Mouse (Mus musculus) heart, embryonic 15.5 days (tissue): Measurements from ENCODE around the gene Chchd6. TPM values are rescaled to one million over a fixed set of nuclear protein-coding genes. Genes with fewer than 3 reads are reported as not detected.

ENCODE experiments used
- ATAC-seq: fragments of 200-750 bp; cut with Nextera tagmentation; replicated peaks from 2 replicates; pipeline ENCODE4 v1.8.0; 2017; ENCODE audit warnings: low read depth, moderate TSS enrichment; ENCODE audit not compliant: insufficient number of reproducible peaks, insufficient read depth, low FRiP score
- H3K27ac ChIP-seq: fragments of 300-500 bp; sonication (generic); 2 replicates; pipeline ENCODE4 v1.5.1; 2015; ENCODE audit warnings: mild to moderate bottlenecking, inconsistent platforms
- H3K27me3 ChIP-seq: fragments of 300-500 bp; sonication (generic); 2 replicates; pipeline ENCODE4 v1.6.1; 2015; ENCODE audit warnings: inconsistent platforms
- H3K36me3 ChIP-seq: fragments of 300-500 bp; sonication (generic); 2 replicates; pipeline ENCODE4 v1.6.1; 2015; ENCODE audit warnings: mild to moderate bottlenecking, inconsistent platforms
- H3K4me1 ChIP-seq: fragments of 300-500 bp; sonication (generic); replicated peaks from 2 replicates; pipeline ENCODE4 v1.6.1; 2015; ENCODE audit warnings: inconsistent platforms
- H3K4me2 ChIP-seq: fragments of 300-500 bp; sonication (generic); 2 replicates; pipeline ENCODE4 v1.6.1; 2015; ENCODE audit warnings: inconsistent platforms, mild to moderate bottlenecking, moderate library complexity
- H3K4me3 ChIP-seq: fragments of 300-500 bp; sonication (generic); 2 replicates; pipeline ENCODE4 v1.5.1; 2015; ENCODE audit warnings: mild to moderate bottlenecking, inconsistent platforms
- H3K9ac ChIP-seq: fragments of 300-500 bp; sonication (generic); 2 replicates; pipeline ENCODE4 v1.6.1; 2015; ENCODE audit warnings: mild to moderate bottlenecking, inconsistent platforms
- H3K9me3 ChIP-seq: fragments of 300-500 bp; sonication (generic); replicated peaks from 2 replicates; pipeline ENCODE4 v1.6.1; 2016; ENCODE audit warnings: inconsistent platforms
- WGBS: fragments of 180-500 bp; shearing (Covaris S2); methylation state at CpG from one replicate; pipeline ENCODE4 v1.1.7; 2015; ENCODE audit warnings: mixed read lengths; 5-methylcytosine and 5-hydroxymethylcytosine counted together
- polyA plus RNA-seq: library from polyadenylated mRNA; unstranded; fragments of >200 nt; fragmentation: Nextera tagmentation; extraction: Ambion mirVana; gene quantifications from 2 replicates; pipeline ENCODE4 v1.2.1, GENCODE M21; 2015

Chchd6 gene
- polyA plus RNA-seq, 1 experiment from 2014 or later, result 43.7 TPM

DNA sequence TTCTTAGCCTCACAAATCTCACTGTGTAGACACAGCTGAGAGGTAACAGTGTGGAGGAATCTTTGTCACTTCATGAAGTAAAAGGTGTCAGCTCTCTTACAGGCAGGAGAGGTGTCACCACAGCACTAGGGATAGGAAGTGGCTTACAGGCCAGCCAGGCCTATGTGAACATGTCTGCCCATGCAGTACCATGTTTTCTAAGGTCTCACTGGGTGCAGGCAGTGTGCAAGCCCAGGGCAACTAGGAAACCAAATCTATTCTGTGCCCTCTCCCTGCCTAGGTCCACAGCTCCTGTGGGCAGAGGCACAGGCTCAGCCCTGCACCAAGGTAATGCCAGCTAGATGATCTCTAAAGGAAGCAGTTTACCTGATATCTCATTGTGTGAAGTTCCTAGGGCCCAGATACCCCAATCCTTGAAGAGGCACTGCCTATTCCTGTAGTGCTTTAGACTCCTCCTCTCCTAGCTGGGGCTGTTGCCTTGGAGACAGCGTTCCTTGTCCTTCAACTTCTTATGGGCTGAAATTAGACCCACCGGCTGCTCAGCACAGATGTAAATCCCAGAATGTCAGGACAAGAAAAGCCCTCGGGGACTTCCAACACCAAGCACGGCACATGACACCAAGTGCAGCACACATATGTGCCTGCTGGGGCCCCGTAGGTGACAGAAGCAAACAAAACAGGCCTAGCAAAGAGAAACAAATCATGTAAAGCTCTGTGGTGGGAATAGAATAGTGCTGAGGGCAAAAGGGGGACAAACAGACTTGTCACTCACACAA is 10.6 kb downstream of the Chchd6 start:
- no peaks in the 10 kb centered on the region for H3K9me3 ChIP-seq
- H3K9ac ChIP-seq, result no peak overlapping the region
- H3K27ac ChIP-seq, result peak overlapping the region; percentile 15; the same call in 1 of the 2 replicates
- H3K27me3 ChIP-seq, result no peaks in the 10 kb centered on the region
- no peak overlapping the region for H3K4me2 ChIP-seq
- no peaks in the 10 kb centered on the region for H3K36me3 ChIP-seq
- peak; percentile 53; the same call in 1 of the 2 replicates for ATAC-seq
- peaks cover 16% of the 10 kb centered on the region for H3K4me1 ChIP-seq
- WGBS, result 37% methylated on average over 5 of the region's 5 CpGs
- H3K4me3 ChIP-seq, result no peak overlapping the region

DNA sequence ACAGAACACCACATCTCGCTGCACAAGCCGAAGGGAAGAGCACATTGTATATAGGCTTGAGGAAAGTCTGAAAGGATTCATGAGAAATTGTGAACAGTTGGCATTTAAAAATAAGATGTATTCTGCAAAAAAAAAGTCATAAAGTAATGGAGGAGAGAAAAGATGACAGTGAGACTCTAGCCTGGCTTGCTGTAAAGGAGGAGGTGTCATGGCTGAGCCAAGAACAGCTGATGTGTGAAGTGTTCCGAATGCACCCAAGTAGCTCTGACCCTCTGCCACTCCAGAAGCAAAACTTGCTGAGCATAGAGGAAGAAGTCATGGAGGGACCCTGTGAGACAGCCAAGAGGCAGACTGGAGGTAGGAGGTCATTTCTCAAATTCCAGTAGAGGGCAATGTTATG is 12.3 kb downstream of the Chchd6 start:
- no peak overlapping the region for H3K4me3 ChIP-seq
- no peak for ATAC-seq
- H3K4me1 ChIP-seq, result peaks cover 18% of the 10 kb centered on the region
- no peak overlapping the region for H3K9ac ChIP-seq
- H3K27me3 ChIP-seq, result no peaks in the 10 kb centered on the region
- 80% methylated on average over 3 of the region's 3 CpGs for WGBS
- no peaks in the 10 kb centered on the region for H3K36me3 ChIP-seq
- no peaks in the 10 kb centered on the region for H3K9me3 ChIP-seq
- H3K4me2 ChIP-seq, result no peak overlapping the region
- no peak overlapping the region for H3K27ac ChIP-seq

DNA sequence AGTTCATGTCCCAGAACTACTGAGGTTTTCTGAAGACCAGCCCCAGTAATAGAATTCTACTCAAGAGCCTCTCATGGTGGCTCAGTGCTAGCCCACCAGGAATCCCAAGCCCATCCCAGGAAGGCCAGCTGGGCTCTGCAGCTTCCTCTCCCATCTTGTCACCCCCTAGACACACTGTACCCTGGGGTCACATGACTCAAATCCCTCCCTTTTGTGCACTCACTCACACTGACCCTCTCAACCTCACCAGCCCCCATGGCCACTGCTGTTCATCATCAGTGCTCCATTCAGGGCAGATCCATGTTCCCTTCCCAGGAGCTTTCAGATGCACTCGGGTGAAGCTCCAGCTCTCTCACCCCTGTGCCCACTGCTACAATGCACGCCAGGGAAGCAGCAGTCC is 20.8 kb downstream of the Chchd6 start:
- no peak overlapping the region for H3K9ac ChIP-seq
- H3K27ac ChIP-seq, result no peak overlapping the region
- ATAC-seq, result no peak
- no peaks in the 10 kb centered on the region for H3K9me3 ChIP-seq
- no peak overlapping the region for H3K4me2 ChIP-seq
- no peaks in the 10 kb centered on the region for H3K36me3 ChIP-seq
- H3K27me3 ChIP-seq, result no peaks in the 10 kb centered on the region
- WGBS, result 65% methylated on average over 2 of the region's 2 CpGs
- no peak overlapping the region for H3K4me3 ChIP-seq
- peaks cover 12% of the 10 kb centered on the region; the same call in 1 of the 2 replicates for H3K4me1 ChIP-seq

GRCm38 (mm10) chr6:89573768-89574167 is 21.7 kb downstream of the Chchd6 start:
- no peaks in the 10 kb centered on the region for H3K9me3 ChIP-seq
- H3K4me2 ChIP-seq, result no peak overlapping the region
- H3K27ac ChIP-seq, result no peak overlapping the region
- H3K4me1 ChIP-seq, result peaks cover 12% of the 10 kb centered on the region; the same call in 1 of the 2 replicates
- H3K9ac ChIP-seq, result no peak overlapping the region
- whole genome bisulfite sequencing, result 94% methylated on average over 2 of the region's 2 CpGs
- no peaks in the 10 kb centered on the region for H3K36me3 ChIP-seq
- H3K27me3 ChIP-seq, result no peaks in the 10 kb centered on the region
- no peak overlapping the region for H3K4me3 ChIP-seq
- ATAC-seq, result no peak

DNA sequence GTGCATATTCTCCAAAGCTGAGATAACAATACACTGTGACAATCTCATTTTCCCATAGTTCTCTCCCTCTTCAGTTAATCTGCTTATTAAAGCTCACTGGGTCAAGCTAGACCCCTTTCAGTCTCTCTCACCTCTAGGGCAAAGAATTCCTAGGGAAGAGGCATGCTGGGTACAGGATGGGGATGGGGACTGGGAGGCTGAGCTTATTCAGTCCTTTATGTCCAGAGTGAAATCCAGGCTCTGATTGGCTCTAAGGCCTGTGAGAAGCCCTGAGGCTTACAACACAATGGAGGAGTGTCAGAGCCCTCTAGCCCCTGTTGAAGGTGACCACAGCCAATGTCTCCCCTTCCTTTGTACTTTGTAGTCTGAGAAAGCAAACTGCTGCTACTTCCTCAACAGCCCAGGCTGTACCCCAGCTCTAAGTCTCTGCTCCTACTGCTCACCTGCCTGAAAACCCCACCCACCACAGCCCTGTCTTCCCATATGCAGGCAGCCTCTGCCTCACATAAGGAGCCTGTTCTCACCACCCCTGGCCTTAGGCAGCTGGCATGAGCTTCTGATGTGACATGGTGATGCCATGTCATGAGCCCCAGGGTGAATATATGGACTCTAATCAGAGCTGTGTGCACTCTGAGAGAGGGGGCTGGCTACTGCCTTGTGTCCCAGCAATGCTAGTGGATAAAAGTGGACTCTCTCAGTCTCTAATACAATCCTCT is 22.4 kb downstream of the Chchd6 start:
- Histone ChIP-seq H3K4me2 (no peak overlapping the region), H3K4me3 (no peak overlapping the region)
- no peak for ATAC-seq

DNA sequence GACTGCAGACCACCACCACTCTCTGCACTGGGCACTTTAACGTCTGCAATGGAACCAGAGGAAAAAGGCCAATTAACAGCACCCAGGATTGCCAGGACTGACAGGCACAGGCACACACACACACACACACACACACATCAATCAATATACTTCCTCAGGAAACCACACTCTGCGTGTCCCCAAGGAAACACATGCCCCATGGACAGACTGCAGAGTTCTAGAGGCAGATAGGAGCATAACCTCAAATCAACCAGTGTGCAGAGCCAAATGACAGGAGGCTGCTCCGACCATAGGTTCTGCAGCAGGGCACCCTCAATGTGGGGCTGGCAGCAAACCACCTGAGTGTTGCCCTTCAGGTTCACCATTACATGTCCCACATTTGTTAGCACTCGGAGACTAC is 26.1 kb downstream of the Chchd6 start:
- Histone ChIP-seq H3K9me3 (no peaks in the 10 kb centered on the region), H3K9ac (no peak overlapping the region), H3K4me3 (no peak overlapping the region), H3K27ac (no peak overlapping the region), H3K27me3 (no peaks in the 10 kb centered on the region), H3K36me3 (no peaks in the 10 kb centered on the region), H3K4me2 (no peak overlapping the region), H3K4me1 (no peaks in the 10 kb centered on the region; the same call in 1 of the 2 replicates)
- 66% methylated on average over 4 of the region's 4 CpGs for WGBS
- ATAC-seq, result no peak

More for the DNA sequence above, 22.4 kb downstream of the Chchd6 start:
- Histone ChIP-seq H3K9ac (no peak overlapping the region), H3K27me3 (no peaks in the 10 kb centered on the region), H3K9me3 (no peaks in the 10 kb centered on the region), H3K27ac (no peak overlapping the region), H3K36me3 (no peaks in the 10 kb centered on the region), H3K4me1 (peaks cover 9% of the 10 kb centered on the region; the same call in 1 of the 2 replicates)

DNA sequence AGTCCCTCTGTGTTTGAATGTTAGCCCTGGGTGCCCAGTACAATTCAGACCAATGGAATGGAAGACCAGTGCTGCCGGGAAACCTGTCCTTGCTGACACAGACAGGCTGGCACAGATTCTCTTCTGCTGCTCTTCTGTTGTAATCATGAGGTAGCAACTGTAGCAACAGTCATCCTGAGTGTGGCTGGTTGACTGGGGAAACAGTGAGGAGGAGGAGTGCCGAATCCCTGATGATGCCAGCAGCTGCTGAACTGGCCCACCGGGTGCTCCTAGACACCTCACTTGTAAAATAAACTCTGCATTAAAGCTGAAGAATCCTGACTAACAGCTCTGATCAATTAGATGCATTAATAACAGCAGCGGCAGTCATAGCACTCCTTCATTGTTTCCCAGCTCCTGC is 28.7 kb downstream of the Chchd6 start:
- H3K4me2 ChIP-seq, result no peak overlapping the region
- H3K27me3 ChIP-seq, result no peaks in the 10 kb centered on the region
- no peak overlapping the region for H3K27ac ChIP-seq
- H3K4me1 ChIP-seq, result no peaks in the 10 kb centered on the region; the same call in 1 of the 2 replicates
- ATAC-seq, result no peak
- H3K9me3 ChIP-seq, result no peaks in the 10 kb centered on the region
- no peak overlapping the region for H3K9ac ChIP-seq
- 89% methylated on average over 4 of the region's 4 CpGs for WGBS
- H3K36me3 ChIP-seq, result no peaks in the 10 kb centered on the region
- no peak overlapping the region for H3K4me3 ChIP-seq

GRCm38 (mm10) chr6:89563381-89563780 is 32.1 kb downstream of the Chchd6 start:
- 85% methylated on average over 4 of the region's 4 CpGs for WGBS
- Histone ChIP-seq H3K4me3 (no peak overlapping the region), H3K9me3 (no peaks in the 10 kb centered on the region), H3K4me2 (no peak overlapping the region), H3K4me1 (peaks cover 7% of the 10 kb centered on the region; the same call in 1 of the 2 replicates), H3K27me3 (no peaks in the 10 kb centered on the region), H3K9ac (no peak overlapping the region), H3K27ac (no peak overlapping the region), H3K36me3 (no peaks in the 10 kb centered on the region)
- ATAC-seq, result no peak

GRCm38 (mm10) chr6:89560826-89561225 is 34.6 kb downstream of the Chchd6 start:
- H3K4me3 ChIP-seq, result no peak overlapping the region
- H3K27me3 ChIP-seq, result no peaks in the 10 kb centered on the region
- H3K27ac ChIP-seq, result no peak overlapping the region
- H3K4me1 ChIP-seq, result peaks cover 20% of the 10 kb centered on the region
- no peaks in the 10 kb centered on the region for H3K9me3 ChIP-seq
- no peak for ATAC-seq
- WGBS, result 67% methylated on average over 2 of the region's 2 CpGs
- H3K4me2 ChIP-seq, result no peak overlapping the region
- H3K9ac ChIP-seq, result no peak overlapping the region
- H3K36me3 ChIP-seq, result no peaks in the 10 kb centered on the region

- H3K36me3 ChIP-seq, result no peaks in the 10 kb centered on the region
- no peak overlapping the region for H3K4me3 ChIP-seq
- H3K9ac ChIP-seq, result no peak overlapping the region
- no peaks in the 10 kb centered on the region for H3K9me3 ChIP-seq
- no peak overlapping the region for H3K27ac ChIP-seq
- ATAC-seq, result no peak
- H3K27me3 ChIP-seq, result no peaks in the 10 kb centered on the region
- 83% methylated on average over 4 of the region's 4 CpGs for WGBS
- H3K4me2 ChIP-seq, result no peak overlapping the region
- peaks cover 36% of the 10 kb centered on the region for H3K4me1 ChIP-seq
These were observed 37.8 kb downstream of the Chchd6 start for GRCm38 (mm10) chr6:89557654-89558053.

DNA sequence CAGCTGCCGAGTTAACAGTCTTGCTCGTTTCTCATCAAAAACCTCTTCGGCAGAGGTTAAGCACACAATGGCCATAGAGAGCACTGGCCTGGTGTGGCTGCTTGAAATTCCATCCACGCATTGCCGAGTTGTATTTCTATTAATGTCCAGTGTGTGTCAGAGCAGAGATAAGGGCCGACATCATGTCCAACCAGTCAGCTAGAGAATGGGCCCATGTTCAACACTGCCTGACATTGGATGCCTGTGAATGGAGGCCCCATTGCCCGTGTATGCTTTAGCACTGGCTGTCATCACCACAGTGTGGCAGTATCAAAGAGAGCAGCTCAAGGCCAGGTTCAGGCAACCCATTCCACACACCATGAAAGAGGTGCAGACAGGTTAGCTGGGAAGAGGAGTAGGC is 38.9 kb downstream of the Chchd6 start:
- Histone ChIP-seq H3K9ac (0 out of 2 replicates have a peak overlapping the region, but pooled peaks have one; percentile 21), H3K4me3 (no peak overlapping the region), H3K4me1 (peaks cover 41% of the 10 kb centered on the region), H3K9me3 (no peaks in the 10 kb centered on the region), H3K36me3 (no peaks in the 10 kb centered on the region), H3K27me3 (no peaks in the 10 kb centered on the region), H3K27ac (peak overlapping the region; percentile 78), H3K4me2 (no peak overlapping the region)
- ATAC-seq, result peak; percentile 89
- WGBS, result 19% methylated on average over 7 of the region's 7 CpGs
